Mouse (Mus musculus) ES-E14 (cell line): ENCODE measurements at regions not wholly inside any gene's neighbourhood (a gene's known extent, or its start where the extent isn't known, plus 50 kb on each side); places are given as distances from the start of the nearest gene placed in this dataset.
"Not testable (repeated sequence)": the region's sequence is repeated elsewhere in the genome, so short reads cannot be mapped to it uniquely, and the experiment has no call there.

Experiments
- DNase-seq: peaks from one replicate; pipeline ENCODE4 v3.0.0-alpha.2; 2013; ENCODE audit warnings: low read depth, low spot score
- H3K27ac ChIP-seq: 2 replicates; pipeline ENCODE4 v1.5.1; 2012; ENCODE audit warnings: low read depth, mild to moderate bottlenecking, low read length, moderate library complexity, mixed read lengths; ENCODE audit not compliant: poor library complexity, insufficient read depth, severe bottlenecking
- H3K36me3 ChIP-seq: 2 replicates; pipeline ENCODE4 v1.6.1; 2012; ENCODE audit warnings: mild to moderate bottlenecking, low read length, moderate library complexity, mixed read lengths; ENCODE audit not compliant: control insufficient read depth, poor library complexity, insufficient read depth, severe bottlenecking
- H3K4me1 ChIP-seq, 2 experiments: fragments of 150-350 bp in 1 of 2; sonication (generic) in 1 of 2; 2 replicates each; pipeline ENCODE4 v1.6.1; 2012; ENCODE audit warnings: low read length in 2 of 2, mild to moderate bottlenecking in 1 of 2, mixed read lengths in 1 of 2; ENCODE audit not compliant: control insufficient read depth in 2 of 2, insufficient read depth in 2 of 2, poor library complexity in 1 of 2
- H3K4me3 ChIP-seq, 2 experiments: fragments of 150-350 bp in 1 of 2; sonication (generic) in 1 of 2; 2 replicates each; pipeline ENCODE4 v1.5.1; 2012; ENCODE audit warnings: low read length in 2 of 2, low read depth in 1 of 2, mild to moderate bottlenecking in 1 of 2, mixed read lengths in 1 of 2; ENCODE audit not compliant: insufficient read depth in 1 of 2, poor library complexity in 1 of 2, severe bottlenecking in 1 of 2
- H3K9ac ChIP-seq: 2 replicates; pipeline ENCODE4 v1.6.1; 2012; ENCODE audit warnings: low read depth, mild to moderate bottlenecking, low read length, mixed read lengths; ENCODE audit not compliant: poor library complexity, insufficient read depth, severe bottlenecking
- H3K9me3 ChIP-seq: fragments of 150-350 bp; sonication (generic); 2 replicates; pipeline ENCODE4 v1.6.1; 2012; ENCODE audit warnings: low read depth, mild to moderate bottlenecking, low read length; ENCODE audit not compliant: control insufficient read depth, insufficient read depth
- CHD2 ChIP-seq: IDR thresholded peaks from 2 replicates; pipeline ENCODE4 v1.6.1; 2014; ENCODE audit warnings: mild to moderate bottlenecking, low read depth, low read length, inconsistent platforms
- HCFC1 ChIP-seq: IDR thresholded peaks from 2 replicates; pipeline ENCODE4 v1.6.1; 2012; ENCODE audit warnings: low read length, inconsistent platforms, borderline replicate concordance; ENCODE audit not compliant: insufficient read depth
- MAFK ChIP-seq: IDR thresholded peaks from 2 replicates; pipeline ENCODE4 v1.6.1; 2014; ENCODE audit warnings: mild to moderate bottlenecking, low read depth, low read length, inconsistent platforms; ENCODE audit not compliant: insufficient read depth
- ZC3H11A ChIP-seq: IDR thresholded peaks from 2 replicates; pipeline ENCODE4 v1.6.1; 2012; ENCODE audit warnings: low read depth, mild to moderate bottlenecking, inconsistent platforms, low read length, borderline replicate concordance
- ZNF384 ChIP-seq: IDR thresholded peaks from 2 replicates; pipeline ENCODE4 v1.6.1; 2012; ENCODE audit warnings: low read depth, low read length, inconsistent platforms
- in situ Hi-C, 2 experiments: fragments of 600-800 bp; cut with MboI; formaldehyde crosslinking; loops; one replicate each; pipeline ENCODE4 v1.15.1; 2025; ENCODE audit warnings: low sequenced_read_pairs in 2 of 2, inconsistent platforms in 1 of 2; ENCODE audit not compliant: unreplicated experiment in 2 of 2

DNA sequence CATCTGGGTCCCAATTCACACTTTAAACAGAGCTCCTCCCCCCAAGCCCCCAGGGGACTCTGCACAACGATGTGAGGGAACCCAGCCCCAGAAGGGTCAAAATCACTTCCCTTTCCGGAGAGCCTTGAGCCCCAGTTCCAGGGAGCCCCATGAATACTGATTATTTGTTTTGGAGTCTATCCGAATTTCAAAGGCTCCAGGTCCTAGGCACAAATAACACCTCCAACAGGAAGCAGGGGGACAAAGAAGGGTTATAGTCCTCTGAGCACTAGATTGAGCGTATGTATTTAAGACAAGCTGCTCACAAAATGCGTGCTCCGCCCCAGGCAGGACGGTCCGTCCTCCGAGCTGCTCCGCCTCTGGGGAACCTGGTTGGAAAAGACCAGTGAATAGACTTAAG, 511.4 kb downstream of the Zfp704 start:
- no peak overlapping the region for H3K27ac ChIP-seq
- H3K4me3 ChIP-seq: no peak overlapping the region
- no peak for TF ChIP-seq ZNF384
- TF ChIP-seq CHD2: no peak
- no peak for TF ChIP-seq MAFK
- TF ChIP-seq HCFC1: no peak
- TF ChIP-seq ZC3H11A: no peak
- no peak for DNase-seq
- H3K36me3 ChIP-seq: no peaks in the 10 kb centered on the region; the same call in 1 of the 2 replicates
- no peaks in the 10 kb centered on the region for H3K9me3 ChIP-seq
- H3K9ac ChIP-seq: no peak overlapping the region
- in situ Hi-C loops: no loop called here
- H3K4me1 ChIP-seq: peaks cover 5 to 16% of the 10 kb centered on the region in 2 experiments; a peak in 3 of 4 replicates

- Histone ChIP-seq H3K36me3 (no peaks in the 10 kb centered on the region), H3K4me1 (peaks cover 3 to 18% of the 10 kb centered on the region in 2 experiments; a peak in 2 of 4 replicates), H3K9ac (no peak overlapping the region), H3K9me3 (no peaks in the 10 kb centered on the region), H3K27ac (no peak overlapping the region), H3K4me3 (no peak overlapping the region)
- TF ChIP-seq ZNF384 (no peak), CHD2 (no peak), MAFK (no peak), HCFC1 (no peak), ZC3H11A (no peak)
- in situ Hi-C loops: no loop called here
- DNase-seq: no peak
Measured at GRCm38 (mm10) chr3:9084134-9084533, 525.8 kb downstream of the Zfp704 start.

GRCm38 (mm10) chr3:9082061-9082460, 527.8 kb downstream of the Zfp704 start:
- peak; percentile 75 for DNase-seq
- in situ Hi-C loops: no loop called here
- peak overlapping the region; percentile 13 to 31; a peak in 3 of 4 replicates for H3K4me3 ChIP-seq
- peak overlapping the region; percentile 59; the same call in 1 of the 2 replicates for H3K9ac ChIP-seq
- H3K4me1 ChIP-seq: peaks cover 3 to 18% of the 10 kb centered on the region in 2 experiments; a peak in 2 of 4 replicates
- TF ChIP-seq MAFK: no peak
- no peak for TF ChIP-seq ZC3H11A
- no peak for TF ChIP-seq CHD2
- no peak for TF ChIP-seq ZNF384
- no peak for TF ChIP-seq HCFC1
- H3K9me3 ChIP-seq: no peaks in the 10 kb centered on the region
- no peaks in the 10 kb centered on the region for H3K36me3 ChIP-seq
- peak overlapping the region; percentile 71; the same call in 1 of the 2 replicates for H3K27ac ChIP-seq

GRCm38 (mm10) chr3:9078201-9078600, 531.7 kb downstream of the Zfp704 start:
- H3K9ac ChIP-seq: no peak overlapping the region
- DNase-seq: no peak
- no peaks in the 10 kb centered on the region for H3K36me3 ChIP-seq
- no peak overlapping the region for H3K4me3 ChIP-seq
- H3K27ac ChIP-seq: no peak overlapping the region
- TF ChIP-seq ZC3H11A (no peak), HCFC1 (no peak), MAFK (no peak), CHD2 (no peak), ZNF384 (no peak)
- in situ Hi-C loops: loop anchor here in 1 of 2 experiments (10.0 kb wide), 1 partner anchor 267 kb away; no protein-coding TSS in a partner anchor
- peaks cover 3 to 15% of the 10 kb centered on the region in 2 experiments; a peak in 2 of 4 replicates for H3K4me1 ChIP-seq
- H3K9me3 ChIP-seq: no peaks in the 10 kb centered on the region

DNA sequence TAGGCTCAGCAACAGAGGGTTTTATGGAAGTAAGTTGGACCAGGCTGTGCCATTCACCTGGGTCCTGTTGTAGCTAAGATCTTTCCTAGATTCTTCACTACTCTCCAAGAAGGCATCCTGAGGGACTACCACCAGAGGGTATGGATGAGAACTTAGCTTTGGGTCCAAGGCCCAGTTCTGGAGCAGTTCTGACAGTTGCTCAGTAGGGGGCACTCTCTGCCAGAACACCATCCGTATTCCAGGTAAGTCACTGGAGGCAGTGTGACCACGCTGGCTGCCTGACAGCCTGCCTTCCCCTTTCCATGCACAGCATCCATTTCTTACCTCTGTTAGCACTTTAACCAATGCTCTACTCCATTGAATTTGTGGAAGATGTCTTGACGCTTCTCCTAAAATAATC, 533.2 kb downstream of the Zfp704 start:
- no peak overlapping the region for H3K9ac ChIP-seq
- TF ChIP-seq HCFC1: no peak
- peak; percentile 97 for TF ChIP-seq ZC3H11A
- 0 out of 2 replicates have a peak, but pooled peaks have one; percentile 32 for TF ChIP-seq ZNF384
- TF ChIP-seq CHD2: no peak
- TF ChIP-seq MAFK: no peak
- DNase-seq: peak; percentile 82

GRCm38 (mm10) chr3:9072471-9072870, 537.4 kb downstream of the Zfp704 start:
- H3K9me3 ChIP-seq, H3K4me3 ChIP-seq, DNase-seq, H3K27ac ChIP-seq, H3K4me1 ChIP-seq, H3K9ac ChIP-seq, H3K36me3 ChIP-seq: not testable (repeated sequence)
- in situ Hi-C loops: loop anchor here in 1 of 2 experiments (10.0 to 25.0 kb wide), 2 partner anchors 272 to 460 kb away; no protein-coding TSS in a partner anchor

More for the DNA sequence above, 533.2 kb downstream of the Zfp704 start:
- Histone ChIP-seq H3K4me3 (no peak overlapping the region), H3K36me3 (no peaks in the 10 kb centered on the region), H3K9me3 (no peaks in the 10 kb centered on the region), H3K27ac (no peak overlapping the region), H3K4me1 (peaks cover 0 to 8% of the 10 kb centered on the region in 2 experiments; a peak in 2 of 4 replicates)
- in situ Hi-C loops: loop anchor here in 1 of 2 experiments (10.0 kb wide), 1 partner anchor 268 kb away; no protein-coding TSS in a partner anchor
